Mouse (Mus musculus) liver, adult 2 months (tissue): ENCODE results near the gene Map3k20. TPM values are rescaled to one million over a fixed set of nuclear protein-coding genes. Genes with fewer than 3 reads are reported as not detected.

Experiments
- DNase-seq: peaks from one replicate; pipeline ENCODE4 v3.0.0-alpha.2; 2011; ENCODE audit warnings: low read depth, low spot score; ENCODE audit errors: extremely low read depth
- H3K27ac ChIP-seq: fragments of 200-500 bp; replicated peaks from 2 replicates; pipeline ENCODE4 v1.5.1; 2012; ENCODE audit warnings: low read depth, mild to moderate bottlenecking, control low read depth, inconsistent platforms, low read length; ENCODE audit not compliant: insufficient read depth
- H3K27me3 ChIP-seq: fragments of 200-500 bp; 2 replicates; pipeline ENCODE4 v1.6.1; 2012; ENCODE audit warnings: mild to moderate bottlenecking, moderate library complexity, low read length, inconsistent platforms; ENCODE audit not compliant: control insufficient read depth, insufficient read depth
- H3K36me3 ChIP-seq: fragments of 200-500 bp; 2 replicates; pipeline ENCODE4 v1.6.1; 2012; ENCODE audit warnings: low read length, inconsistent platforms; ENCODE audit not compliant: control insufficient read depth, insufficient read depth
- H3K4me1 ChIP-seq: fragments of 200-500 bp; 2 replicates; pipeline ENCODE4 v1.6.1; 2011; ENCODE audit warnings: low read length; ENCODE audit not compliant: control insufficient read depth, insufficient read depth
- H3K4me3 ChIP-seq: fragments of 200-500 bp; 2 replicates; pipeline ENCODE4 v1.5.1; 2011; ENCODE audit warnings: low read depth, mild to moderate bottlenecking, control low read depth, low read length, moderate library complexity; ENCODE audit not compliant: insufficient read depth
- H3K79me2 ChIP-seq: fragments of 200-500 bp; 2 replicates; pipeline ENCODE4 v1.6.1; 2012; ENCODE audit warnings: inconsistent platforms, mild to moderate bottlenecking, low read length, moderate library complexity; ENCODE audit not compliant: control insufficient read depth, insufficient read depth
- H3K9ac ChIP-seq: fragments of 200-500 bp; 2 replicates; pipeline ENCODE4 v1.6.1; 2012; ENCODE audit warnings: low read depth, mild to moderate bottlenecking, control low read depth, inconsistent platforms, low read length
- CTCF ChIP-seq: fragments of 200-500 bp; IDR thresholded peaks from 2 replicates; pipeline ENCODE4 v1.5.1; 2011; ENCODE audit warnings: low read depth, low read length, control low read depth
- POLR2A ChIP-seq: fragments of 200-500 bp; IDR thresholded peaks from 2 replicates; pipeline ENCODE4 v1.6.1; 2011; ENCODE audit warnings: low read length, control low read depth; ENCODE audit not compliant: insufficient read depth; ENCODE audit errors: extremely low read depth
- WGBS: fragments of 180-500 bp; shearing (Covaris S2); methylation state at CpG from one replicate; pipeline ENCODE4 v1.1.7; 2018; 5-methylcytosine and 5-hydroxymethylcytosine counted together
- polyA plus RNA-seq: library from polyadenylated mRNA; depleted of rRNA; stranded (reverse); fragments of >200 nt; gene quantifications from 2 replicates; pipeline ENCODE4 v1.2.3, GENCODE M21; 2012
- total RNA-seq: library from RNA; depleted of rRNA; stranded (reverse); fragments of >200 nt; gene quantifications from 2 replicates; pipeline ENCODE4 v1.2.3, GENCODE M21; 2014

Map3k20 gene
- total and polyA plus RNA-seq, 2 experiments = 4.6 to 11.8 TPM

DNA sequence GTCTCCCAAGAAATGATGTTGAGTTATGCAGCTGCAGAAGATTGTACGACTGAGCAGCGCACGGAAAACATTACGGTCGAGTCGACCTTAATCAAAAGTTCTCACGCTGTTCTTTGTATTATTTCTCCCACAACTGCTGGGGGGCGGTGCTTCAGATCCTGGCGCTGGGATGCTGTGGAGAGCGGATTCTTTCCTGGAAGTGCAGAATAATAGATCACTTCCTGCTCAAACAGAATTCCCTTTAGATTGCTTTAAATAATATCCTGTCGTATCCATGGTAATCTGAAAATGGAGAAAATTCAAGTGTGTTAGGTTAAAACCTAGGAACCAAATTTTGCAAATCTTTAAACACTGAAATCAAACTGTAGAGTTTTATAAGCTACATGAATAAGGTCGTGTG, 39.0 kb downstream of the Map3k20 start:
- no peaks in the 10 kb centered on the region for H3K36me3 ChIP-seq
- H3K9ac ChIP-seq = no peak overlapping the region
- H3K79me2 ChIP-seq = no peaks in the 10 kb centered on the region; the same call in 1 of the 2 replicates
- H3K27me3 ChIP-seq = no peaks in the 10 kb centered on the region
- no peak for TF ChIP-seq POLR2A
- no peak for TF ChIP-seq CTCF
- H3K4me3 ChIP-seq = no peak overlapping the region
- no peak overlapping the region for H3K27ac ChIP-seq
- WGBS = 78% methylated on average over 12 of the region's 12 CpGs
- no peak for DNase-seq
- H3K4me1 ChIP-seq = no peaks in the 10 kb centered on the region

GRCm38 (mm10) chr2:72326491-72326890, 41.1 kb downstream of the Map3k20 start:
- no peak overlapping the region for H3K27ac ChIP-seq
- no peaks in the 10 kb centered on the region for H3K36me3 ChIP-seq
- H3K79me2 ChIP-seq = no peaks in the 10 kb centered on the region; the same call in 1 of the 2 replicates
- no peaks in the 10 kb centered on the region for H3K4me1 ChIP-seq
- no peak for DNase-seq
- TF ChIP-seq POLR2A (no peak), CTCF (no peak)
- no peak overlapping the region for H3K4me3 ChIP-seq
- no peak overlapping the region for H3K9ac ChIP-seq
- no peaks in the 10 kb centered on the region for H3K27me3 ChIP-seq
- 96% methylated on average over 6 of the region's 6 CpGs for WGBS

GRCm38 (mm10) chr2:72328435-72328834, 43.0 kb downstream of the Map3k20 start:
- no peaks in the 10 kb centered on the region for H3K36me3 ChIP-seq
- no peak for DNase-seq
- H3K27ac ChIP-seq = no peak overlapping the region
- WGBS = 93% methylated on average over 3 of the region's 3 CpGs
- H3K9ac ChIP-seq = no peak overlapping the region
- H3K4me3 ChIP-seq = no peak overlapping the region
- H3K79me2 ChIP-seq = no peaks in the 10 kb centered on the region; the same call in 1 of the 2 replicates
- 0 out of 2 replicates have a peak, but pooled peaks cover 2% of the 10 kb centered on the region for H3K4me1 ChIP-seq
- no peak for TF ChIP-seq CTCF
- TF ChIP-seq POLR2A = no peak
- H3K27me3 ChIP-seq = no peaks in the 10 kb centered on the region

DNA sequence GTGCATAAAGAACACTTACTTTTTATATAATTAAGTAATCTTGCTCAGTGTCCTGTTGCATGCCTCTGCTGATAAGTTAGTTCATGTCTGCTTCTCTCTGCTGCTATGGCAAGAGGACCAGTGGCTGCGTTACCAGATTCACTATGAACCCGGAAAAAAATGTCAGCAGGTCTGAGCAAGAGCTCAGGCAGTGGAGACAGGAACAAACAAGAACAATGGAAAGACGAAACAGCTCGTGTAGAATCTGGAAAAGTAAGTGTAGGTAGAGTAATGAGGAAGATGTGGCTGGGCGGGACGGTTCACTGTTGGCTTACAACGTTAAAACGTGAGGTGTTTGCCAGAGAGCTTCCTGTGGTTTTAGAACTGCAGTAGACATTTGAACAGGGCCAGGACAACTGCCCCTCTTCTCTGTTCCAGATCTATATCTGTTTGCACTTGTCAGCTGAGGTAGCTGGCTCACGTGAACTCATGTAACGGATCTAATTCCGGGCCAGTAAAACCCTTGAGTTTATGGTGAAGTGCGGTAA, 45.6 kb downstream of the Map3k20 start:
- Histone ChIP-seq H3K79me2 (no peaks in the 10 kb centered on the region; the same call in 1 of the 2 replicates), H3K27ac (no peak overlapping the region), H3K4me3 (no peak overlapping the region), H3K9ac (no peak overlapping the region), H3K27me3 (no peaks in the 10 kb centered on the region), H3K4me1 (0 out of 2 replicates have a peak, but pooled peaks cover 2% of the 10 kb centered on the region), H3K36me3 (no peaks in the 10 kb centered on the region)
- TF ChIP-seq POLR2A = no peak
- TF ChIP-seq CTCF = no peak
- 80% methylated on average over 12 of the region's 12 CpGs for WGBS
- DNase-seq = no peak

- WGBS = 86% methylated on average over 4 of the region's 4 CpGs
These were observed 46.6 kb downstream of the Map3k20 start for GRCm38 (mm10) chr2:72332067-72332466.

GRCm38 (mm10) chr2:72333210-72333609, 47.8 kb downstream of the Map3k20 start:
- WGBS = 88% methylated on average over 3 of the region's 3 CpGs

More at GRCm38 (mm10) chr2:72332067-72332466, 46.6 kb downstream of the Map3k20 start:
- no peak for TF ChIP-seq CTCF
- TF ChIP-seq POLR2A = no peak
- H3K36me3 ChIP-seq = no peaks in the 10 kb centered on the region
- DNase-seq = no peak
- no peaks in the 10 kb centered on the region; the same call in 1 of the 2 replicates for H3K79me2 ChIP-seq
- 0 out of 2 replicates have a peak, but pooled peaks cover 2% of the 10 kb centered on the region for H3K4me1 ChIP-seq
- no peaks in the 10 kb centered on the region for H3K27me3 ChIP-seq
- H3K9ac ChIP-seq = no peak overlapping the region
- no peak overlapping the region for H3K4me3 ChIP-seq
- H3K27ac ChIP-seq = no peak overlapping the region

More at GRCm38 (mm10) chr2:72333210-72333609, 47.8 kb downstream of the Map3k20 start:
- TF ChIP-seq POLR2A = no peak
- no peak for TF ChIP-seq CTCF
- no peaks in the 10 kb centered on the region for H3K79me2 ChIP-seq
- no peaks in the 10 kb centered on the region for H3K27me3 ChIP-seq
- no peak overlapping the region for H3K4me3 ChIP-seq
- no peaks in the 10 kb centered on the region for H3K36me3 ChIP-seq
- no peak overlapping the region for H3K27ac ChIP-seq
- no peak for DNase-seq
- no peak overlapping the region for H3K9ac ChIP-seq
- H3K4me1 ChIP-seq = 0 out of 2 replicates have a peak, but pooled peaks cover 2% of the 10 kb centered on the region
